Mouse (Mus musculus) hindlimb bud, embryonic 11.5 days (tissue): ENCODE results near the gene Kdm5c.
"Not testable (repeated sequence)": the region's sequence is repeated elsewhere in the genome, so short reads cannot be mapped to it uniquely, and the experiment has no call there.

Experiments used
- DNase-seq: peaks from one replicate; pipeline ENCODE4 v3.0.0-alpha.2; 2012; ENCODE audit warnings: low read depth, low spot score; ENCODE audit errors: extremely low spot score

The Kdm5c gene

DNA sequence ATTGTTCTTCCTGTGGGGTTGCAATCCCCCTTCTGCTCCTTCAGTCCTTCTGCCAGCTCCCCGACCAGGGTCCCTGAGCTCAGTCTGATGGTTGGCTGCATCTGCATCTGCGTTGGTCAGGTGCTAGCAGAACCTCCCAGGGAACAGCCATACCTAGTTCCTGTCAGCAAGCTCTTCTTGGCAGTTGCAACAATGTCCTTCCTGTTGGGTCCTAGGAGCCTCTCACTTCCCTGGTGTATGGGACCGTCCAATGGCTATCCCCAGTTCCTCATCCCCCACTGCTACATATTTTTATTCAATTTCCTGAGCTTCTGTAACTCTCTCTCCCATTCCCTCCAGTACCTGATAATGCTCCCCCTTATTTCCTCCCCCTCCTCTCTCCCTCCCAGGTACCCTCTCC is 51.9 kb downstream of the Kdm5c start:
- DNase-seq, result no peak

DNA sequence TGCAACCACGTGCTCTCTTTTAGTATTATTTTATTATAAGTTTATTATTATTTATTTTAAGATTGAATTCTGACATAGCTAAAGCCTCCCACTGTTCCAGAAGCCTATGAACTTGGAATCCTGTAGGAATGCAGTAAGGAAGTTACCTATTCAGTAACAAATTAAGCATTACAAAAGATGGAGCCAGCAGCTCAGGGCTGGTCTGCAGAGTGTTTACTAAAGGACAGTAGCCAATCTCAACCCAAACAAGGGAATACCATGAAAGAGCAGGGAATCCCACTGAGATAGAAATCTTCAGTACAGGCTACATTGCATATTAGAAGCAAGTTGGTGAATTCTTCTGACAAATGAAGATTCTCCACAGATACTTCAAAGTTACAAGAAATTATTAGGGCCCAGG is 54.2 kb downstream of the Kdm5c start:
- not testable (repeated sequence) for DNase-seq

DNA sequence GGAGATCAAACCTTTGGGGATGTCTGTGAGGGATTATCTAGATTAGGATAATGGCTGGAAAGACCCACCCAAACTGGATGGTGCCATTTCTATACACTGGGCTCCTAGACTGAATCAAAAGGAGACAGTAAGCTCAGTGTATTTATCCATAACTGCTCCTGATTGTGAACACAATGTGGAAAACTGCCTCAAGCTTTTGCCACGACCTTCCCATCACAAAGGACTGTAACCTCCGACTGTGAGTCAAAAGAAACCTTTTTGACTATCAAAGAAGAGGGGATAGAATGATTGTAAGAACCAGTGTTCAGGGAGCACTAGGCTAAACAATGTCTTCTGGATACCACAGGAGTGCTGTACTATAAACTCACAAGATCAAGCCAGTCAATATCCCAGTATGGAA is 73.4 kb downstream of the Kdm5c start:
- DNase-seq, result no peak

DNA sequence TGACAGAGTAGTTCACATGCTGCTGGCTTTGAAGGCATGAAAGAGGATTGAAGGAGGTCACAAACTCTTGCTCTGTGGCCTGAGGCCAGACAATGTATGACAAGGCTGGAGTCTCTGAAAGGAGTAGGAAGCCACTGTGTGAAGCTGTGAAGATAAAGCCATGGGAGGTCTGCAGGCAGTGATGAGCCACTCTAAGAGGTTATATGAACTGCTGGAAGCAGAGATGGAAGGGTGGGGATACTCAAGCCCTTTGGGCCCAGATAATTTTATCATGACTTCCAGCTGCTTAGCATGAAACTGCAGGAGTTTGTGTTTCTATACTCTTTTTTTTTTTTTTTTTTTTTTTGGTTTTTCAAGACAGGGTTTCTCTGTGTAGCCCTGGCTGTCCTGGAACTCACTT is 74.6 kb downstream of the Kdm5c start:
- DNase-seq, result no peak

DNA sequence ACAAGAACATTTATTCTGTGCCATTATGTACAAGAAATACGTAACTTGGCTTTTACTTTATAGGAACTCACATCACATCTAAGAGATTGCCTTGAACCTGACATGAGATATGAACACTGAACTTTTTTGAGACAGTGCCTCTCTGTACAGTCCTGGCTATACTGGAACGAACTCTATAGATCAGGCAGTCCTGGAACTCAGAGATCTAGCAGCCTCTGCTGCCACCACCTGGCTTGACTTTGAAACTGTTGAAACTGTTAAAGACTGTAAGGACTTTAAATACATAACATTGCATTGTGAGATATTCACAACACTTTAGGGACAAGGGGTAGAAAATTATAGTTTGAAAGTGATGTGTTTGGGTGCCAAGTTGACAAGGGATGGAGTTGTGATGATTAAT is 75.1 kb downstream of the Kdm5c start:
- no peak for DNase-seq

DNA sequence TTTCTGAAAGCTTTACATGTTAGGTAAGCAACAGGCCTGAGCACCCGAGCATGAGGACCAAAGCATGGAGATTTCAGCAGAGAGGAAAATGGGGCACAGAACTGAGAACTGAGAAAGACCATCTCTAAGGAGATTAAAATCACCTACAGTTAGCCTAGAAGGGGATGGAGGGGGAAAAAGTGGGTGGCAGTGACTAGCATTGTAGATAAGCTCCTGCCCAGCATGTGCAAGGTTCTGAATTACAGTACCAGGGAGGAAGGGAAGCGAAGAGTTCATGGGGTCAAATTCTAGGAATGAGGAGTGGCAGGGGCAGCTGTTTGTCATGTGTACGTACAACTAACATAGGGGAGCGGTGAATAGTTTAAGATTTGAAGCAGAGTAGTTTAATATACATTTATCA is 87.7 kb downstream of the Kdm5c start:
- no peak for DNase-seq

DNA sequence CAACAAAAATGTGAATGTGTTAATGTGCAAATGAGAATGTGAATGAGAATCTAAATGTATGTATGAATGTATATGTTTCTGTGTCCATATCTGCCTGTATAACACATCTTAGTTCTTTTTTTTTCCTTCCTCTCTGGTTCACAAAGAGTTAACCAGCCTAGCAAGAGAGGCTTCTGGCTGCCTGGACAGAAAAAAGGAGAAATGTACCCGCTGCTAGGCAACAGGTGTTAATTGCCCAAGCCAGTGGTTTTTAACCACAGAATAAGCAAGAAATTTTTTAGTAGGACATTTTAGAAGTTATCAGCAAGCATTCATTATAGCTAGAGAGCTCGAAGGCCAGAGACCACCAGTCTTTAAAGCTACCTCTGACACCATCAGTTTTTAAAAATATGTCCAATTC is 90.0 kb downstream of the Kdm5c start:
- DNase-seq, result no peak

DNA sequence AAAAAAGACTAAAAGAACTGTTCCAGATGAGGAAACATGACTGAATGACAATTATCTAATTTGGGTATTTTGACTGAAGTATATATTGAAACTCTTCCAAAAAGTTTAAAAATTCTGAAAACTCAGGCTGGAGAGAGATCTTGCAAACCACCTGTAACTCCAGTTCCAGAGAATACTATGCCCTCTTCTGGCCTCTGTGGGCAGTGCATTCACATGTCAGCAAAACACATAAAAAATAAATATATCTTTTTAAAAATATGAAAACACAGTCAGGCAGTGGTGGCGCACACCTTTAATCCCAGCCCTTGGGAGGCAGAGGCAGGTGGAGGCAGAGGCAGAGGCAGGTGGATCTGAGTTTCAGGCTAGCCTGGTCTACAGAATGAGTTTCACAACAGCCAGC is 90.8 kb downstream of the Kdm5c start:
- no peak for DNase-seq
